Mouse (Mus musculus): ENCODE measurements around the gene Arl11. TPM values are rescaled to one million over a fixed set of nuclear protein-coding genes. Genes with fewer than 3 reads are reported as not detected.
"Not testable (repeated sequence)": the region's sequence is repeated elsewhere in the genome, so short reads cannot be mapped to it uniquely, and the experiment has no call there.

Gene Arl11
- total RNA-seq, 2 experiments from 2014 or later, result 1.2 to 1.8 TPM

GRCm38 (mm10) chr14:61322740-61323139 is 13.2 kb downstream of the Arl11 start:
- intact Hi-C loops (cut with DNase I), result no loop called here
- DNase-seq (ENCODE audit: low spot score), result no peak

- DNase-seq (ENCODE audit: low spot score); intact Hi-C loops (cut with DNase I): not testable (repeated sequence)
These were observed 17.5 kb downstream of the Arl11 start for GRCm38 (mm10) chr14:61327007-61327406.

GRCm38 (mm10) chr14:61327618-61328450 is 18.3 kb downstream of the Arl11 start:
- intact Hi-C loops (cut with DNase I), result no loop called here
- DNase-seq (ENCODE audit: low spot score), result peak; percentile 51

- DNase-seq (ENCODE audit: low spot score), result no peak
- intact Hi-C loops (cut with DNase I), result loop anchor here (2.0 to 10.0 kb wide), 3 partner anchors 108 to 1124 kb away; partner anchors contain the start of genes Gucy1b2 and Kpna3
These were observed 21.0 kb downstream of the Arl11 start for GRCm38 (mm10) chr14:61330591-61330990.

- intact Hi-C loops (cut with DNase I), result loop anchor here (1.0 to 10.0 kb wide), 4 partner anchors 108 to 1124 kb away; partner anchors contain the start of genes Gucy1b2 and Kpna3
- peak; percentile 32 for DNase-seq (ENCODE audit: low spot score)
These were observed 21.5 kb downstream of the Arl11 start for GRCm38 (mm10) chr14:61330996-61331561.

GRCm38 (mm10) chr14:61339381-61339780 is 29.8 kb downstream of the Arl11 start:
- intact Hi-C loops (cut with DNase I), result loop anchor here (10.0 kb wide), 2 partner anchors 835 to 1115 kb away; partner anchors contain the start of gene Gucy1b2

GRCm38 (mm10) chr14:61344590-61344989 is 35.0 kb downstream of the Arl11 start:
- DNase-seq (ENCODE audit: low spot score), result no peak
- intact Hi-C loops (cut with DNase I), result no loop called here

More at GRCm38 (mm10) chr14:61339381-61339780, 29.8 kb downstream of the Arl11 start:
- no peak for DNase-seq (ENCODE audit: low spot score)

- DNase-seq (ENCODE audit: low spot score), result no peak
- intact Hi-C loops (cut with DNase I), result no loop called here
These were observed 37.5 kb downstream of the Arl11 start for GRCm38 (mm10) chr14:61346827-61347698.

GRCm38 (mm10) chr14:61349876-61350275 is 40.3 kb downstream of the Arl11 start:
- intact Hi-C loops (cut with DNase I), result no loop called here
- DNase-seq (ENCODE audit: low spot score), result no peak

GRCm38 (mm10) chr14:61350808-61351207 is 41.3 kb downstream of the Arl11 start:
- intact Hi-C loops (cut with DNase I), result no loop called here
- DNase-seq (ENCODE audit: low spot score), result no peak

- intact Hi-C loops (cut with DNase I), result loop anchor here (5.0 kb wide), 1 partner anchor 83 kb away; the partner anchor contains the start of gene Kpna3
- DNase-seq (ENCODE audit: low spot score), result no peak
These were observed 45.0 kb downstream of the Arl11 start for GRCm38 (mm10) chr14:61354251-61355235.

GRCm38 (mm10) chr14:61360131-61360980 is 50.8 kb downstream of the Arl11 start, which contains the start of gene Ebpl:
TSS of gene Ebpl (minus strand) at chr14:61360439.
- intact Hi-C loops (cut with DNase I), result loop anchor here (10.0 kb wide), 1 partner anchor 134 kb away; no protein-coding TSS in a partner anchor
- peak; percentile 86 for DNase-seq (ENCODE audit: low spot score)

- intact Hi-C loops (cut with DNase I), result loop anchor here (10.0 kb wide), 1 partner anchor 134 kb away; no protein-coding TSS in a partner anchor
- DNase-seq (ENCODE audit: low spot score), result no peak
These were observed 51.5 kb downstream of the Arl11 start for GRCm38 (mm10) chr14:61360981-61361511.

Other genes with a start within 250 kb of the Arl11 start
- 10 to 100 TPM; 32.1 to 32.9 TPM for gene Sacs, start 171.3 kb upstream of the Arl11 start, total RNA-seq (2021)
- 100 to 1,000 TPM; 211 to 227 TPM for gene Sgcg, start 51.3 kb upstream of the Arl11 start, total RNA-seq (2021)
- gene Ebpl, start 50.7 kb downstream of the Arl11 start, total RNA-seq (2021), result 1 to 10 TPM; 1.3 TPM
- 10 to 100 TPM; 49.8 to 51.0 TPM for gene Kpna3, start 130.1 kb downstream of the Arl11 start, total RNA-seq (2021)
- 10 to 100 TPM; 55.8 to 63.8 TPM for gene Spryd7, start 247.1 kb downstream of the Arl11 start, total RNA-seq (2021)

Measured in heart, postnatal 25 days (tissue).